Mouse (Mus musculus): ENCODE measurements at regions not wholly inside any gene's neighbourhood (a gene's known extent, or its start where the extent isn't known, plus 50 kb on each side); places are given as distances from the start of the nearest gene placed in this dataset.
A peak's percentile ranks its signal among the peaks of the same experiment; 100 is the strongest.

DNA sequence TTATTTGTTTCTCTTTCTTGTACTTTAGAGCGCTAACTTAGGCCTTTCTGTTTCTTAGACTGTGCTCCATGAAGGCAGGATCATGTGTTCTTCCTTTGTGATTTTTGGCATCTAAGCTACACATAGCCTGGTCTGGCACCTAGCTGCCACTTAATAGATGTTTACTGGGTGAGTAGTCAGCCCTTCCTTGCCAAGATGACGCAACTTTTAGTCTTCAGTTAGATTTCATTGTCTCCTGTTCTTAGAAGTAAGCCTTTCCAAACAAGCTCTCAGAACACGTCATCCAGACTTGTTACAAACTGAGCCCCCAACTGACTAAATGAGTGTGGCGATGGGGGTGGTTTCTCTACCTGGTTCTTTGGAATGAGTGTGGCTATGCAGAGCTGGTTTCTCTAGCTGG is 85.4 kb upstream of the Rapgef5 start:
- DNase-seq (ENCODE audit: low read depth, low spot score) = no peak

DNA sequence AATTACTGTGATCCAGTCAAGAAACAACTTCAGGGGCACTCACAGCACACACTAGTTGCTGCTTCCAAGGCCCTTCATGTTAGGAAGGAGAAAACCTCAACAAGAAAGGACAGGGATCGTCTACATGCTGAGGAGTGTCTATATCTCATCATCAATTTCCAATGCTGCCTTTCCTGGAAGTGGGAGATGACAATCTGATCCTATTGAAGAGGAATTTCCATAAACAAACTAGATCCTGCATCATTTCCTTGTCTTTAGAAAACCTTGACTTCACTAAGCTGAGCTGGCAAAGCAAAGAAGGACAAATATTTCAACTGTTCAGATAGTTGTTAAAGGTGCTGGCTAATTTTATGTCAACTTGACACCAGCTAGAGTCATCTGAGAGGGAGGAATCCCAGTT is 83.5 kb upstream of the Rapgef5 start:
- DNase-seq (ENCODE audit: low read depth, low spot score) = no peak

DNA sequence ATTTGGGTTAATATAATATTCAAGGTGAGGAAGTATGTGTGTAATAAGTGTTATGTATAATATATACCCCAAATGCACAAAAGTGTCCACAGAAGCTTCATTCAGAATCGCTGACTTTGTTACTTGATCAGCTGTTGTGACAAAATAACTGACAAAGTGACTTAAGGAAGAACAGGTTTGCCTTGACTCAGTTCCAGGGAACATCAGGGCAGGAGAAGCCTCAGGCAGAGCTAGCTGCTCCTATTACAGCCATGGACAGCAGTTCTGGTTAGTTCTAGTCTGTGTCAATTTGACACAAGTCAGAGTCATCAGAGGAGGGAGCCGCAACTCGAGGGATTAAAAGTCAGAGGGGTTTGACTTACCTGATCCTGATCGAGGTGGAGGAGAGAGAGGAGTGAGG is 79.3 kb upstream of the Rapgef5 start:
- no peak for DNase-seq (ENCODE audit: low read depth, low spot score)

DNA sequence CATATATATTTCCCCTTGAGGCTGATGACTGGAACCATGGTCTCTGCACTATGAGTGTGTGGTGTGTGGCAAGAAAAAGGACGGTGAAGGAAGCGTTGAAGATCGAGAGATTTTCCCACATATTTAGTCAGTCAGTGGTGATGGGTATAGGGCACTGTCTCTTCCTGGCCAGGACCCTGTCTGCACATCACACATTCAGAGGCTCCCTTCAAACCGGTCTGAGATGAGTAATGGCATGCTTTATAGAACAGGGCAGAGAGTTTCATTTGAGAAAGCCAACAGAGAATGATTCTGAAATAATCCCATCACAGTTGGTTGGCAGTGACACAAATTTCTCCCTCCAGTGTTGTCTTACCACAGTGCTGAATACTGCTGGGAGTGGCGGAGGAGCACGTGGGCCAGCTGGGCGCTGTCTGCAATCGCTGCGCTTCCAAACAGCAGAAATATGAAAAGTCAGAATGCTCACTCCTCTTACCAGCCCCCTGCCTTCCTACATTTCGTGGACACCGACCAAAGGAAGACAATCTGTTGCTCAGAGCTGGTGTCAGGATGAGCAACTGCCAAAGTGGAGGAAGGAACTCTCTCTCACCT is 77.2 kb upstream of the Rapgef5 start:
- DNase-seq (ENCODE audit: low read depth, low spot score) = no peak

DNA sequence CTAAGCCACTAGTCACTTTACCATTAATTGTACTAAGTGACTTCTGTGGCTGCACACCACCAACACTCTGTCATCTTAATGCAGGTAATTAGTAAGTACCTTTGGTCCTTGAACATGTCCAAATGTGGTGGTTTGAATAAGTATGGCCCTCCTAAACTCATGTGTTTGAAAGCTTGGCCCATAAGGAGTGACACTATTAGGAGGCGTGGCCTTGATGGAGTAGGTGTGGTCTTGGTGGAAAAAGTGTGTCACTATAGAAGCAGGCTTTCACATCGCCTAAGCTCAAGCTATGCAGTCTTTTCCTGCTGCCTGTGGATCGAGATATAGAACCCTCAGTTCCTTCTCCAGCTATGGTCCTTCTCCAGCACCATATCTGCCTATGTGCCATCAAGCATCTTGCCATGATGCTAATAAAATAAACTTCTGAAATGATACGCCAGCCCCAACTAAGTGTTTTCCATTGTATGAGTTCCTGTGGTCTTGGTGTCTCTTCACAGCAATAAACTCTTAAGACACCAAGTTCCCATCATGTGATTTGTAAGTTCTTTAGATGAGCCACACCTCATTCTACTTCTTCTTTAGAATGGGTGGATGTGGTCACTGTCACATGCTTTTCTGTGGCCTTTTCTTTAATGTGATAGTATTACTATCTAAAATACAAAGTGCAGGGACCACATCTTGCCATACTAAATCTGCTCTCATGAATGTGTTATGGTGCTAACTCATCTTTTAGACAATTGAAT is 71.9 kb upstream of the Rapgef5 start:
- no peak for DNase-seq (ENCODE audit: low read depth, low spot score)

DNA sequence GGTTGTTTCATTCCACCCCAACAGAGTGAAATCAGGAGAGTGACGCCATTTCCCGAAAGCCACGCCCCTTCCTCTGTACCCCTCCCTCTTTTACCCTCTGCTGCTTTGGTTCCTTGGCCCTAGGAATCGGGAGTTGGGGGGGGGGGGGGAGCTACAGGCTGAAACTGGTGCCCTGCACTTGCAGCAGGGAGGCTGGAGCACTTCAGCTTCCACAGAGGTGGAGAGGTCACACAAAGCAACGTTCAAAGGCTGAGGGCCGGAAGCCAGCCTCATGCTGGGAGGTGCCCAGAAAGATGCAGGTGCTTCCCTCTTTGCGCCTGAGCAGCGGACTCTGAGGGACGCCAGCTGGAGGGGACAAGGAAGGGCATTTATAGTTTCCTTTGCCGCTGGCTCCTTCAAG is 69.1 kb upstream of the Rapgef5 start:
- DNase-seq (ENCODE audit: low read depth, low spot score) = peak; percentile 22

DNA sequence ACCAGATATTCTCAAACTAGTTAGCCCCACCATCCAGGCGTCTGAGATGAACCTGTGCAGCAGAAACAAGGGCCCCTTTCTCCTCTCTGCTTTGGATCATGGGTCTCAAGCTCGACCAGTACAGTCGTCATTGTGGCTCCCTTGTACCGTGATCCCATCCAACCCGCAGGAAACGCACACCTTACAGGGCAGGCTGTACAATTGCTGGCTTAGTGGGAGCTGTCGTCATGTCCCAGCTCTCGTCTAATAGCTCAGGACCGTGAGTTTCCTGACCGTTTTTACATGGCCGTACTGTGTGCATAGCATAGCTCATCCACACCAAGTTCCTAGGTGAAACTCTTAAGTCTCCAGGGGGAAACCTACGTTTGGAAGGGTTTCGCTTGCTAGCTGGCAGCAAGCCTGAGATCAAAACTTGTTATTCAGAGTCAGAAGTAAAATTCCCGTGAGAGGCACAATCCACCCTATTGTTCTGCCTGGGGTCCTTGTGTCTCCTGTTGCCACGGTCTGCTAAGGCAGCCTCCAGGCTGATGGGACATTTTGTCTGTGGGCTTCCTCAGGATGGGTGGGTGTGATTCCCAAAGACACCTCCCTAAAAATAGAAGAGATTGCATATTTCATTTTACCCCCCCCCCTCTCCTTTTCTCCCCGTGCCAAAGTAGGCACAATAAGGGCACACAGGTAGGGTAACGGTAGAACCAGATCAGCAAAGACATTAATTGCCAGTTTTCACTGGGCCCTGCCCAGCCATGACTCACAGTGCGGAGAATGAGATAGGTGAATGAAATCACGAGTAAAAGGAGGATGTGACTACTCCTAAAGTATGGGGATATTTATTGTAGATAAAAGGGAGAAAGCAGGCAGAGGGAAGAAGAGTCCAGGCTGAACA is 68.2 kb upstream of the Rapgef5 start:
- no peak for DNase-seq (ENCODE audit: low read depth, low spot score)

DNA sequence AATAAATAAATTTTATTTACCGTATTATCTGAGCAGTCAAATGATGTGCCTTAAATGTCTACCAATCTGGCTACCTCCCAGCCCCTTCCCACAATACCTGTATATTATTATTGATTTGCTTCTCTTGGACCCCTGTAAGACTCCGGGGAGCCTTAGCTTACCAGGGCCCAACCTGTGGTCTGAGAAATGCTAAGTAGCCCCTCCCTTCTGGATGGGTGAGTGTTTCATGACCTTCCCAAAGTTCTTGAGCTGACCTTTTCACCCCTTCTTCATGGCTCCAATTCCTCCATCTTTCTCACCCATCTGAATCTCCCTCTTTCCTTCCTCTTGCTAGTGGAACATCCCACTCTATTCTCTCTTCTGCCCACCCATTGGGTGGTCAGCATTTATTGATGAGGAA is 67.2 kb upstream of the Rapgef5 start:
- DNase-seq (ENCODE audit: low read depth, low spot score) = no peak

DNA sequence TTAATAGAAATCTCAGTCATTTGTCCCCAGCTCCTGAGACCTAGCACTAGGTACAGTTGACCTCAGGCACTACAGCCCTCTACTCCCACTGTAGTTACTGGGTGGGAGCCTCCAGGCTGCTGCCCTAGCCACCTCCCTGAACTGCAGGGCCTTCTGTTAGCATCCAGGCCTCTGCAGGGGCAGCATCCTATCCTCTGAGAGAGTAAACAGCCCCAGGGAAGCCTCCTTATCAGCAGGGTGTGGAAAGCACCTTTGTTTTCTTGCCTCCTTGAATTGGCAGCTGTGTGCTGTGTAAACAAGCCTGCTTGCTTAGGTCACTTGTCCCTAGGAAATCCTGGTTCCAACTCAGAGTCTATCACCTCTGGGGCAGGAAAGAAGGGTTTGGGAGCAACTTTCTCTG is 66.2 kb upstream of the Rapgef5 start:
- DNase-seq (ENCODE audit: low read depth, low spot score) = no peak

DNA sequence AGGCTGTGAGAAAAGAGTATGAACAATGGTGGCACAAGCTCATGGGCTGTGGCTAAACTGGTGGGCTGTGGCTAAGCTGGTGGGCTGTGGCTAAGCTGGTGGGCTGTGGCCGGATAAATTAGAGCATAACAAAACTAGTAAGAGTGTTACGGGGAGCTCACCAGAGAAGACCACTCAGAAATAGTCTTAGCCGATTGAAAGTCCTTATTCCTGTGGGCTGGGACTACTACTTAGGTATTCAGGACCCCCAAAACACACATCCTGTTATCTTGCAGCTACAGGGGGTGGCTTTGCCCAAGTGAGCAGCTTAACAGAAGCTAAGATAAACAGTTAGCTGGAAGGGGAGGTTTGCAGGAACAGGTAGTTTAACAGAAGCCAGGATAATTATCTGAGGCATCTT is 65.4 kb upstream of the Rapgef5 start:
- DNase-seq (ENCODE audit: low read depth, low spot score) = no peak

DNA sequence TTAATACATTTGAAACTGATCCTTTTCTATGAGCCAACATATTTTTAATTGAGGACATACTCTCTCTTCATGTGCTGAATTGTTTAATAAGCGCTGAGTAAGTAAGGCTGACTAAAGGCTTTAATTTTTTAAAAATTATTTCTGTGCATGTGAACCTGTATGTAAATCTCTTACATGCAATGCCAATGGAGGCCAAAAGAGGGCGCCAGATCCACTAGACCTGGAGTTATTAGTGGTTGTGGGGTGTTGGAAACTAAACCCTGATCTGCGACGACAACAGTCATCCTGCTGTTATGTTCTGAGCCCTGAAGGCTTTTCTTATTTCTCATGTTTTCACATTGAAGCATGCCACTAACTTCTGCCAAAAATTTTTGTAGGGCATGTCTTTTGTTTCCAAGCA is 64.8 kb upstream of the Rapgef5 start:
- DNase-seq (ENCODE audit: low read depth, low spot score) = peak; percentile 64

DNA sequence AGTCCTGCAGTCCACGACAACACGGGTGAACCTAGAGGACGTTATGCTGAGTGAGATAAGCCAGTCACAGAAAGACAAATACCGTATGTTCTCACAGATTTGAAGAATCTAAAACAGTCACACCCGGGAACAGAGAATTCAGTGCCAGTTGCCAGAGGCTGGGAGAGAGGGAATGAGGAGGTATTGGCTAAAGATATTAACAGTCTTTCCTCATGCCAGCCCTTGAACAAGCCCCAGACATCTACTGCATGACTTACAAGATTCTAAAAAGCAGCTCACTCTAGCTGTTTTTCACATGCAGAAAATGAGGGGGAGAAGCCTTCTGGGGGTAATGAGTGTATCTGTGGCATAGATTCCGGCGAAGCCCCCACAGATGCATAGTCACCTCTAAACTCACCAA is 60.5 kb upstream of the Rapgef5 start:
- no peak for DNase-seq (ENCODE audit: low read depth, low spot score)

DNA sequence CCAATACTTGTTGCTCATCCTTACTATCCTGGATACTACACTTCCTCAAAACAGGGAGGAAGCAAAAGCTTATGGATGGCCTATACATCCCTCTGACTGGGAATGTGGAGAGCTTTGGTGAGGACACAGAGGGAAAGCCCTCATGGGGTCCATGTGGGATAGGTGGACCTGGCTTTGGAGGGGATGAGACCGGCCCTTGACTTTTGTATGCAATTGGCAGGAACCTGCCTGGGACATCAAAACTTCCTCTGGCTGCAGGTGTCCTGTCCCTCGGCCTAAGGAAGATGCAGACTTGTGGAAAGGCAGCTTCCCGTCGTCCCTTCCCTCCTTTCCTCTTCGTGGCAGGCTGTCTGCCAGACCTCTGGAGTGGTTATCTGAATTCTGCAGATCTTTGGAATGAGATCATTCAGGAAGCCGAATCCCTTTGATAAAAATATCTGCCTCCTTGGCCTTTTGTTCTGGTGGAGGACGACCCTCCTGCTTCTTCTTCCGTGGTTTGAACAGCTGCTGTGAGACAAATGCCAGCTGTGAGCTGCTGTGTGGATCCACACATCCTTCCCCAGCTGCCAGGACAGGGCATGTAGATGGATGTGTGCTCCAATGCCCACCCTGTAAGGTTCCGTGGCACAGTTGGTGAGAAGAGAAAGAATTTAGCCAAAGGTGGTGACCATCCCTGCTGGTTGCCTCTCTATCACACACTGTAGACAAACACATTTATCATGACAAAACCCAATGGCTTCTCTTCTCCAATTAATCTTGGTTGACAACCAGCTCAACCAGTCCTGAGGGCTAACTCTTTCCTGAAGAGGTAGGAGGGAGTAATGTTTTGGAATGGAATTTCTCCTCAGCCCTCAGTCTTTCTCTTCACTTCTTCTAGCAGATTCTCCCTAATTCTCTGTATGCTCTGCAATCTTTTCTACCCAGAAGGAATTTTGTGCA is 57.9 kb upstream of the Rapgef5 start:
- no peak for DNase-seq (ENCODE audit: low read depth, low spot score)

DNA sequence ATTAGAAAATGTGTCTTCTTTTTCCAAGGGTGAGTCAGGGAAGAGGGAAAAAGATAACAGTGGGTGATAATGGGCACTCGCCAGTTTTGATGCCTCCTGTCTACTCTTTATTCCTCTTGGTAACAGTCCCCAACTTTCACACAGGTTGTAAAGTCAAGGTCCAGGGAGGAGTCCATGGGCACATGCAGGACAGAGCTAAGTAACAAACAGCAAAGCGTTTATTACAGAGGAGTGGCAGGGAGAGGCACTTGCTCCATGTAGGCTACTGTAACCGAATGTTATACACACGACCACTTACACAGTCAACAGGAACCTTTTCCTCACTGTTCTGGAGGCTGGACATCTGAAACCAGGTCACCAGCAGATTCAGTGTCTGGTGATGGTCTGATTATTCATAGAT is 56.7 kb upstream of the Rapgef5 start:
- DNase-seq (ENCODE audit: low read depth, low spot score) = no peak

DNA sequence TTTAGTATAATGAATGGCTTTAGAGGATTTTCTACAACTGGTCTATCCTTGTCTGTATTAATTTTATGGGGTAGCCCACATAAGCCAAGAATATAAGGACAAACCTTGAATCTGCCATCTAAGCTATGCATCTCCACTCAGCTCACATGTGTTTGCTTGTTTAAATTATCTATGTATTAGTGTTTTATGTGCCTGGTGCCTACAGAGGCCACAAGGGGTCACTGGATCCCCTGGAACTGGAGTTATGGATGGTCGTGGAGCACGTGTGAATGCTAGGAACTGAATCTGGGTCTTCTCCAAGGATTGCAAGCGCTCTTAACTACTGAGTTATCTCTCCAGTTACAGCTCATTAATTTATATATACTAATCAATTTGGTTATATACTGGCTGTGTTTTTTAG is 51.1 kb upstream of the Rapgef5 start:
- DNase-seq (ENCODE audit: low read depth, low spot score) = peak; percentile 10

DNA sequence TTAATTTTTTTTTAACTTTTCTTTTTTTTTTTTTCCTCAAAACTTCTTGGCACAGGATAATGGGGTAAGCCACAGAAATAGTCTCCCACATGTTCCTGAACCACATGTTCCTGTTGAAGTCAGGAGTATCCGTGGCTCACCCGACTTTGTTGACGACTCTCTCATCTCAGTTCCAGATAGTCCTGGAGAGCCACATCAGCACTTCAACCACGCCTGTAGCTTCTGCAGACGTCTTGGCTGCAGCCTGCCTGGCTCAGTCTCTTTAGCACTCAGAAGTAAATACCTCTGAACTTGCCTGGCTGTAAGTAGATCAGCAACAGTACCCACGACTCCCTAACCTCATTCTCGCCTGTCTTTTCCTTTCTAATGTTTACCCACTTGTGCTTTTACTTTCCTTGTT is 50.3 kb upstream of the Rapgef5 start:
- DNase-seq (ENCODE audit: low read depth, low spot score) = no peak
